ENCODE assay signal across 10 mouse cellular contexts in the genomic region with DNA sequence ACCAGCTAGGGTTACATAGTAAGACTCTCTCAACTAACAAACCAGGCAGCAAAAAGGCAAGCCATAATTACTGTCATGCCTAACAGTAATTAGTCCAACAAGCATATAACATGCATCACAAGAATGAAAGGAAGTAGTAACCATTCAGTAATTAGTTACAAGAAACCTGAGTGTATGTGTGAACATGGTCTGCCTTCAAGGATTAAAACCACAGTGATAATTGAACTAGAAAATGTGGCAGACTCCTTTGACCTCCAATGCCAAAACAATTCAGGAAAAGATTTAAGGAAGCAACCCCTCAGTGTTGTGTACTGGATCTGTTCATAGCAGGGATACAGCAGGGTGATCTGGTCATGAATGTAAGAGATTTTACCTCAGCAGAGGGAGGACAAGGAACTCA. TPM values are rescaled to one million over a fixed set of nuclear protein-coding genes. Genes with fewer than 3 reads are reported as not detected.
DNase-seq lines count a peak whose midpoint lies in the region; ATAC-seq and TF ChIP-seq lines count a peak whose summit lies in the region.
"Had no signal": no experiment of that assay in that cellular context is flagged by ENCODE, and none has a peak within 500 bp of the region (broad histone marks: within the 10 kb centered on the region; RNA-seq: fewer than 3 reads in every experiment).

No protein-coding gene starts in this region.

- no peaks in the 10 kb centered on the region for H3K36me3 ChIP-seq in erythroblast, embryonic 14.5 days (ENCODE audit: control insufficient read depth)
- no peaks in the 10 kb centered on the region for H3K36me3 ChIP-seq in liver, embryonic 11.5 days (ENCODE audit: control insufficient read depth, insufficient read depth, low read length)
- H3K36me3 ChIP-seq in embryonic facial prominence, embryonic 15.5 days, result no peaks in the 10 kb centered on the region
- H3K36me3 ChIP-seq in myocyte (ENCODE audit: control insufficient read depth, insufficient read depth), result no peaks in the 10 kb centered on the region
- no peaks in the 10 kb centered on the region for H3K36me3 ChIP-seq in midbrain, embryonic 11.5 days (ENCODE audit: control insufficient read depth, insufficient read depth, low read length)
- H3K36me3 ChIP-seq: heart, embryonic 12.5 days; intestine, embryonic 15.5 days had no signal

- no peak for TF ChIP-seq POLR2A in myocyte (IDR thresholded peaks at IDR 0.05; ENCODE audit: insufficient read length, low read depth)

- H3K79me2 ChIP-seq in myocyte (ENCODE audit: control insufficient read depth, insufficient read depth), result no peaks in the 10 kb centered on the region

- H3K27me3 ChIP-seq in erythroblast, embryonic 14.5 days (ENCODE audit: control insufficient read depth), result no peaks in the 10 kb centered on the region
- H3K27me3 ChIP-seq in liver, embryonic 11.5 days (replicated peaks; ENCODE audit: control insufficient read depth, insufficient read depth, low read length), result no peaks in the 10 kb centered on the region; the same call in 1 of the 2 replicates
- H3K27me3 ChIP-seq in embryonic facial prominence, embryonic 15.5 days, result no peaks in the 10 kb centered on the region
- no peaks in the 10 kb centered on the region for H3K27me3 ChIP-seq in myocyte (ENCODE audit: control insufficient read depth, insufficient read depth, insufficient read length)
- H3K27me3 ChIP-seq in midbrain, embryonic 11.5 days (ENCODE audit: control insufficient read depth, insufficient read depth, low read length), result no peaks in the 10 kb centered on the region; the same call in 1 of the 2 replicates
- H3K27me3 ChIP-seq: heart, embryonic 12.5 days; intestine, embryonic 15.5 days had no signal

- peak overlapping the region; percentile 59 for H3K4me2 ChIP-seq in liver, embryonic 11.5 days
- H3K4me2 ChIP-seq in embryonic facial prominence, embryonic 15.5 days (replicated peaks), result no peak overlapping the region
- H3K4me2 ChIP-seq in myocyte (ENCODE audit: low read depth), result peak overlapping the region; percentile 72
- no peak overlapping the region for H3K4me2 ChIP-seq in midbrain, embryonic 11.5 days

- H3ac ChIP-seq in myocyte (ENCODE audit: control insufficient read depth, insufficient read length), result no peak overlapping the region

- peak overlapping the region; percentile 90 for H3K4me3 ChIP-seq in erythroblast, embryonic 14.5 days (replicated peaks)
- no peak overlapping the region for H3K4me3 ChIP-seq in liver, embryonic 11.5 days (ENCODE audit: low read depth, low read length)
- no peak overlapping the region for H3K4me3 ChIP-seq in embryonic facial prominence, embryonic 15.5 days (replicated peaks)
- peak overlapping the region; percentile 43 for H3K4me3 ChIP-seq in myocyte
- H3K4me3 ChIP-seq in midbrain, embryonic 11.5 days (ENCODE audit: low read depth, low read length), result no peak overlapping the region

- no peak for DNase-seq in liver, embryonic 11.5 days (ENCODE audit: low spot score)
- no peak for DNase-seq in liver
- no peak for DNase-seq in cerebellum, adult 11 months
- DNase-seq in midbrain, embryonic 11.5 days (ENCODE audit: low spot score, missing footprints), result no peak

- no peak for ATAC-seq in erythroblast, adult 5-6 weeks (replicated peaks; ENCODE audit: low FRiP score, poor library complexity, severe bottlenecking)
- no peak for ATAC-seq in liver, embryonic 11.5 days (replicated peaks; ENCODE audit: low FRiP score)
- ATAC-seq in embryonic facial prominence, embryonic 15.5 days (ENCODE audit: insufficient number of reproducible peaks, low FRiP score, low TSS enrichment, low read depth), result no peak
- no peak for ATAC-seq in midbrain, embryonic 11.5 days (ENCODE audit: low FRiP score)

- H3K9ac ChIP-seq in liver, embryonic 11.5 days (ENCODE audit: low read depth, low read length), result no peak overlapping the region
- no peak overlapping the region for H3K9ac ChIP-seq in embryonic facial prominence, embryonic 15.5 days
- H3K9ac ChIP-seq in midbrain, embryonic 11.5 days (ENCODE audit: low read length), result no peak overlapping the region
- H3K9ac ChIP-seq: intestine, embryonic 15.5 days had no signal

- peaks cover 35% of the 10 kb centered on the region for H3K4me1 ChIP-seq in erythroblast, embryonic 14.5 days (ENCODE audit: control insufficient read depth)
- H3K4me1 ChIP-seq in liver, embryonic 11.5 days (replicated peaks; ENCODE audit: control insufficient read depth, insufficient read depth, low read length), result no peaks in the 10 kb centered on the region
- no peaks in the 10 kb centered on the region for H3K4me1 ChIP-seq in embryonic facial prominence, embryonic 15.5 days
- no peaks in the 10 kb centered on the region for H3K4me1 ChIP-seq in midbrain, embryonic 11.5 days (ENCODE audit: control insufficient read depth, insufficient read depth, low read length)
- H3K4me1 ChIP-seq: heart, embryonic 12.5 days; intestine, embryonic 15.5 days had no signal

- no peak overlapping the region for H3K27ac ChIP-seq in liver, embryonic 11.5 days (ENCODE audit: low read depth, low read length)
- 0 out of 2 replicates have a peak overlapping the region, but pooled peaks have one; percentile 98 for H3K27ac ChIP-seq in embryonic facial prominence, embryonic 15.5 days (replicated peaks)
- no peak overlapping the region for H3K27ac ChIP-seq in midbrain, embryonic 11.5 days (ENCODE audit: low read depth, low read length)
- H3K27ac ChIP-seq: intestine, embryonic 15.5 days had no signal

- peaks cover 4% of the 10 kb centered on the region for H3K9me3 ChIP-seq in erythroblast, embryonic 14.5 days (ENCODE audit: control insufficient read depth, low read length)
- H3K9me3 ChIP-seq in liver, embryonic 11.5 days (ENCODE audit: control insufficient read depth, low read length), result no peaks in the 10 kb centered on the region
- no peaks in the 10 kb centered on the region for H3K9me3 ChIP-seq in embryonic facial prominence, embryonic 15.5 days (replicated peaks)
- H3K9me3 ChIP-seq in midbrain, embryonic 11.5 days (ENCODE audit: control insufficient read depth, low read length), result no peaks in the 10 kb centered on the region
- H3K9me3 ChIP-seq: intestine, embryonic 15.5 days had no signal

TF ChIP-seq in myocyte, 11 proteins besides CTCF, POLR2A, EP300 and RAD21:
- no peak for TF ChIP-seq USF1 (IDR thresholded peaks at IDR 0.05; ENCODE audit: low read depth)
- no peak for TF ChIP-seq E2F4 (IDR thresholded peaks at IDR 0.05; ENCODE audit: insufficient read depth)
- TF ChIP-seq TCF3 (IDR thresholded peaks at IDR 0.05; ENCODE audit: insufficient read length, low read depth), result no peak
- no peak for TF ChIP-seq MYOD1 (IDR thresholded peaks at IDR 0.05; ENCODE audit: control insufficient read depth in 1 of 3, insufficient read length in 2 of 3, low read depth in 2 of 3)
- no peak for TF ChIP-seq POLR2AphosphoS2 (IDR thresholded peaks at IDR 0.05; ENCODE audit: insufficient read length, low read depth)
- TF ChIP-seq CEBPB (IDR thresholded peaks at IDR 0.05; ENCODE audit: insufficient read depth, poor library complexity, severe bottlenecking), result no peak
- no peak for TF ChIP-seq REST (IDR thresholded peaks at IDR 0.05; ENCODE audit: insufficient read depth, insufficient read length)
- no peak for TF ChIP-seq MAX (IDR thresholded peaks at IDR 0.05; ENCODE audit: low read depth)
- no peak for TF ChIP-seq TCF12 (IDR thresholded peaks at IDR 0.05; ENCODE audit: insufficient read depth, poor library complexity, severe bottlenecking)
- TF ChIP-seq SRF (IDR thresholded peaks at IDR 0.05; ENCODE audit: control insufficient read depth, insufficient read length, low read depth), result no peak
- no peak for TF ChIP-seq MYOG (IDR thresholded peaks at IDR 0.05; ENCODE audit: control insufficient read depth in 1 of 3, insufficient read depth in 1 of 3, insufficient read length in 2 of 3, low read depth in 2 of 3)

RNA-seq across cellular contexts. Expression of a gene that starts 7.3 kb away (rescaled TPM):
- 0.01 and 0.02 TPM in 2 replicates for polyA plus RNA-seq in erythroblast, embryonic 14.5 days (2012)
- 2.1 and 7.7 TPM in 2 replicates for total RNA-seq in erythroblast, adult 5-6 weeks (2015; ENCODE audit: low replicate concordance)
- total RNA-seq in erythroblast, adult 5-6 weeks (2017; ENCODE audit: low replicate concordance), result 2.1 and 5.8 TPM in 2 replicates
- polyA plus RNA-seq in liver, embryonic 11.5 days (2014; fragmentation: Nextera tagmentation; extraction: Ambion mirVana), result 6.0 and 7.8 TPM in 2 replicates
- polyA plus RNA-seq in embryonic facial prominence, embryonic 15.5 days (2015; fragmentation: Nextera tagmentation; extraction: Ambion mirVana), result 6.5 and 6.8 TPM in 2 replicates
- polyA plus RNA-seq in myocyte (2012; fragmentation: generic; extraction: Trizol), result 0.86 TPM
- 11.3 and 13.5 TPM in 2 replicates for polyA plus RNA-seq in midbrain, embryonic 11.5 days (2014; fragmentation: Nextera tagmentation; extraction: Ambion mirVana)

RNA-seq across cellular contexts. Expression of a gene that starts 31.4 kb away (rescaled TPM):
- 0.06 and 0.11 TPM in 2 replicates for polyA plus RNA-seq in erythroblast, embryonic 14.5 days (2012)
- 8.4 and 20.2 TPM in 2 replicates for total RNA-seq in erythroblast, adult 5-6 weeks (2015; ENCODE audit: low replicate concordance)
- total RNA-seq in erythroblast, adult 5-6 weeks (2017; ENCODE audit: low replicate concordance), result 12.0 and 21.6 TPM in 2 replicates
- polyA plus RNA-seq in liver, embryonic 11.5 days (2014; fragmentation: Nextera tagmentation; extraction: Ambion mirVana), result 46.2 and 46.6 TPM in 2 replicates
- polyA plus RNA-seq in embryonic facial prominence, embryonic 15.5 days (2015; fragmentation: Nextera tagmentation; extraction: Ambion mirVana), result 49.8 and 51.9 TPM in 2 replicates
- polyA plus RNA-seq in myocyte (2012; fragmentation: generic; extraction: Trizol), result 20.8 TPM
- polyA plus RNA-seq in midbrain, embryonic 11.5 days (2014; fragmentation: Nextera tagmentation; extraction: Ambion mirVana), result 53.1 and 53.9 TPM in 2 replicates

Comparison
In these comparisons a context has a peak if more than half of its experiments do, and no peak if none do; other contexts are left out.
1. H3K4me3 ChIP-seq: peak in erythroblast, embryonic 14.5 days (single experiment) and myocyte (single experiment); none in liver, embryonic 11.5 days (single experiment), embryonic facial prominence, embryonic 15.5 days (single experiment) and midbrain, embryonic 11.5 days (single experiment).
2. H3K4me2 ChIP-seq: peak in liver, embryonic 11.5 days (single experiment) and myocyte (single experiment); none in embryonic facial prominence, embryonic 15.5 days (single experiment) and midbrain, embryonic 11.5 days (single experiment).
3. RNA of a gene that starts 31.4 kb away (polyA plus RNA-seq): 53.1 to 53.9 TPM in midbrain, embryonic 11.5 days, 49.8 to 51.9 TPM in embryonic facial prominence, embryonic 15.5 days, 46.2 to 46.6 TPM in liver, embryonic 11.5 days and 20.8 TPM in myocyte (single experiment); 0.06 to 0.11 TPM in erythroblast, embryonic 14.5 days; every median in the first group is over 10 times any median in the second.